Mouse (Mus musculus) MEL (cell line): Measurements from ENCODE around the gene Sipa1l3. TPM values are rescaled to one million over a fixed set of nuclear protein-coding genes. Genes with fewer than 3 reads are reported as not detected.

Experiments used
- DNase-seq: peaks from one replicate; pipeline ENCODE4 v3.0.0; 2011; ENCODE audit warnings: low read depth, low spot score
- H3K27ac ChIP-seq: 2 replicates; pipeline ENCODE4 v1.5.1; 2012; ENCODE audit warnings: low read depth, mild to moderate bottlenecking, control low read depth, low read length, moderate library complexity; ENCODE audit not compliant: control insufficient read depth
- H3K27me3 ChIP-seq, 2 experiments: fragments of 150-350 bp in 1 of 2; sonication (generic) in 1 of 2; 2 replicates each; pipeline ENCODE4 v1.6.1; 2012; ENCODE audit warnings: low read length in 2 of 2, mild to moderate bottlenecking in 2 of 2, improper control_type of control experiment in 1 of 2, moderate library complexity in 1 of 2; ENCODE audit not compliant: insufficient read depth in 2 of 2, control insufficient read depth in 1 of 2
- H3K36me3 ChIP-seq, 2 experiments: 2 replicates each; pipeline ENCODE4 v1.6.1; 2012 to 2014; ENCODE audit warnings: low read length in 2 of 2, improper control_type of control experiment in 1 of 2, inconsistent platforms in 1 of 2, mild to moderate bottlenecking in 1 of 2; ENCODE audit not compliant: insufficient read depth in 2 of 2, control insufficient read depth in 1 of 2
- H3K4me1 ChIP-seq, 2 experiments: fragments of 150-350 bp in 1 of 2; sonication (generic) in 1 of 2; 2 replicates each; pipeline ENCODE4 v1.6.1; 2012; ENCODE audit warnings: low read length in 2 of 2, improper control_type of control experiment in 1 of 2, mild to moderate bottlenecking in 1 of 2; ENCODE audit not compliant: insufficient read depth in 2 of 2, control insufficient read depth in 1 of 2
- H3K4me3 ChIP-seq, 2 experiments: fragments of 150-350 bp in 1 of 2; sonication (generic) in 1 of 2; 2 replicates each; pipeline ENCODE4 v1.5.1; 2012; ENCODE audit warnings: low read depth in 2 of 2, low read length in 2 of 2, mild to moderate bottlenecking in 2 of 2, moderate library complexity in 2 of 2, control low read depth in 1 of 2, improper control_type of control experiment in 1 of 2; ENCODE audit not compliant: control insufficient read depth in 1 of 2, insufficient read depth in 1 of 2
- H3K79me2 ChIP-seq: 2 replicates; pipeline ENCODE4 v1.6.1; 2012; ENCODE audit warnings: mild to moderate bottlenecking, low read length, moderate library complexity; ENCODE audit not compliant: control insufficient read depth, poor library complexity, insufficient read depth
- H3K9ac ChIP-seq: 2 replicates; pipeline ENCODE4 v1.6.1; 2012; ENCODE audit warnings: low read depth, mild to moderate bottlenecking, control low read depth, low read length, moderate library complexity; ENCODE audit not compliant: control insufficient read depth, poor library complexity, severe bottlenecking
- H3K9me3 ChIP-seq: fragments of 150-350 bp; sonication (generic); replicated peaks from 2 replicates; pipeline ENCODE4 v1.6.1; 2012; ENCODE audit warnings: mild to moderate bottlenecking, low read length, improper control_type of control experiment, moderate library complexity; ENCODE audit not compliant: insufficient read depth
- BHLHE40 ChIP-seq: IDR thresholded peaks from 2 replicates; pipeline ENCODE4 v1.6.1; 2012; ENCODE audit warnings: low read depth, mild to moderate bottlenecking, inconsistent platforms, low read length, improper control_type of control experiment, borderline replicate concordance
- CHD2 ChIP-seq: IDR thresholded peaks from 2 replicates; pipeline ENCODE4 v1.6.1; 2011; ENCODE audit warnings: low read length, improper control_type of control experiment
- CTCF ChIP-seq, 3 experiments: IDR thresholded peaks in 2 of 3; conservative IDR thresholded peaks in 1 of 3; 2 replicates each; pipeline ENCODE4 v1.5.1; 2011 to 2012; ENCODE audit warnings: low read length in 3 of 3, low read depth in 2 of 3, mild to moderate bottlenecking in 2 of 3, improper control_type of control experiment in 1 of 3, inconsistent platforms in 1 of 3, mixed read lengths in 1 of 3, moderate library complexity in 1 of 3; ENCODE audit not compliant: control insufficient read depth in 1 of 3, insufficient read depth in 1 of 3, poor library complexity in 1 of 3, severe bottlenecking in 1 of 3
- E2F4 ChIP-seq: IDR thresholded peaks from 2 replicates; pipeline ENCODE4 v1.6.1; 2011; ENCODE audit warnings: low read depth, low read length, improper control_type of control experiment, borderline replicate concordance
- ELF1 ChIP-seq: IDR thresholded peaks from 2 replicates; pipeline ENCODE4 v1.6.1; 2014; ENCODE audit warnings: low read depth, mild to moderate bottlenecking, inconsistent platforms, low read length, improper control_type of control experiment, moderate library complexity
- ETS1 ChIP-seq: IDR thresholded peaks from 2 replicates; pipeline ENCODE4 v1.6.1; 2012; ENCODE audit warnings: low read depth, mild to moderate bottlenecking, inconsistent platforms, low read length, improper control_type of control experiment, moderate library complexity
- GABPA ChIP-seq: IDR thresholded peaks from 2 replicates; pipeline ENCODE4 v1.6.1; 2012; ENCODE audit warnings: low read depth, mild to moderate bottlenecking, inconsistent platforms, low read length, improper control_type of control experiment, moderate library complexity
- JUND ChIP-seq: IDR thresholded peaks from 2 replicates; pipeline ENCODE4 v1.6.1; 2011; ENCODE audit warnings: low read depth, mild to moderate bottlenecking, improper control_type of control experiment, low read length
- KAT2A ChIP-seq: conservative IDR thresholded peaks from 2 replicates; pipeline ENCODE4 v1.6.1; 2012; ENCODE audit warnings: low read depth, low read length, improper control_type of control experiment, inconsistent platforms
- MAFK ChIP-seq: IDR thresholded peaks from 2 replicates; pipeline ENCODE4 v1.6.1; 2011; ENCODE audit warnings: low read depth, mild to moderate bottlenecking, low read length, improper control_type of control experiment, borderline replicate concordance
- MAZ ChIP-seq: IDR thresholded peaks from 2 replicates; pipeline ENCODE4 v1.6.1; 2012; ENCODE audit warnings: low read depth, mild to moderate bottlenecking, inconsistent platforms, low read length, improper control_type of control experiment
- MEF2A ChIP-seq: IDR thresholded peaks from 2 replicates; pipeline ENCODE4 v1.6.1; 2014; ENCODE audit warnings: low read depth, mild to moderate bottlenecking, inconsistent platforms, low read length, improper control_type of control experiment; ENCODE audit not compliant: poor library complexity, insufficient replicate concordance, severe bottlenecking; ENCODE audit errors: extremely low read depth
- MXI1 ChIP-seq: IDR thresholded peaks from 2 replicates; pipeline ENCODE4 v1.6.1; 2011; ENCODE audit warnings: mild to moderate bottlenecking, low read depth, low read length, improper control_type of control experiment
- MYB ChIP-seq: IDR thresholded peaks from 2 replicates; pipeline ENCODE4 v1.6.1; 2011; ENCODE audit warnings: mild to moderate bottlenecking, low read depth, low read length, improper control_type of control experiment
- MYC ChIP-seq: IDR thresholded peaks from 2 replicates; pipeline ENCODE4 v1.6.1; 2011; ENCODE audit warnings: low read depth, mild to moderate bottlenecking, low read length, improper control_type of control experiment, moderate library complexity
- POLR2AphosphoS5 ChIP-seq: IDR thresholded peaks from 2 replicates; pipeline ENCODE4 v1.6.1; 2012; ENCODE audit warnings: low read depth, borderline replicate concordance, mild to moderate bottlenecking, inconsistent platforms, low read length, moderate library complexity, mixed read lengths
- RAD21 ChIP-seq: IDR thresholded peaks from 2 replicates; pipeline ENCODE4 v1.6.1; 2011; ENCODE audit warnings: mild to moderate bottlenecking, low read depth, low read length, improper control_type of control experiment
- SIN3A ChIP-seq: IDR thresholded peaks from 2 replicates; pipeline ENCODE4 v1.6.1; 2012; ENCODE audit warnings: low read length, improper control_type of control experiment, inconsistent platforms
- SMC3 ChIP-seq: IDR thresholded peaks from 2 replicates; pipeline ENCODE4 v1.6.1; 2011; ENCODE audit warnings: low read depth, low read length, improper control_type of control experiment
- TAL1 ChIP-seq: IDR thresholded peaks from 2 replicates; pipeline ENCODE4 v1.6.1; 2012; ENCODE audit warnings: mild to moderate bottlenecking, inconsistent platforms, low read length, moderate library complexity, mixed read lengths
- TBP ChIP-seq: IDR thresholded peaks from 2 replicates; pipeline ENCODE4 v1.8.0; 2011; ENCODE audit warnings: low read depth, low read length, improper control_type of control experiment
- TCF12 ChIP-seq: IDR thresholded peaks from 2 replicates; pipeline ENCODE4 v1.6.1; 2014; ENCODE audit warnings: low read depth, mild to moderate bottlenecking, inconsistent platforms, low read length, improper control_type of control experiment, moderate library complexity
- UBTF ChIP-seq: IDR thresholded peaks from 2 replicates; pipeline ENCODE4 v1.6.1; 2012; ENCODE audit warnings: low read depth, mild to moderate bottlenecking, inconsistent platforms, low read length, improper control_type of control experiment, moderate library complexity, borderline replicate concordance; ENCODE audit not compliant: insufficient read depth
- USF1 ChIP-seq: IDR thresholded peaks from 2 replicates; pipeline ENCODE4 v1.6.1; 2014; ENCODE audit warnings: low read depth, mild to moderate bottlenecking, inconsistent platforms, low read length, improper control_type of control experiment, moderate library complexity
- USF2 ChIP-seq, 2 experiments: IDR thresholded peaks; 2 replicates each; pipeline ENCODE4 v1.6.1; 2011 to 2012; ENCODE audit warnings: improper control_type of control experiment in 2 of 2, low read length in 2 of 2, borderline replicate concordance in 1 of 2, inconsistent platforms in 1 of 2, low read depth in 1 of 2, mild to moderate bottlenecking in 1 of 2; ENCODE audit not compliant: insufficient read depth in 1 of 2
- ZNF384 ChIP-seq: IDR thresholded peaks from 2 replicates; pipeline ENCODE4 v1.6.1; 2012; ENCODE audit warnings: low read depth, mild to moderate bottlenecking, inconsistent platforms, low read length, improper control_type of control experiment
- polyA plus RNA-seq, 2 experiments: library from polyadenylated mRNA; stranded (reverse) in 1 of 2; unstranded in 1 of 2; fragments of >175 nt in 1 of 2; fragments of >200 nt in 1 of 2; gene quantifications; 2 replicates each; pipeline versions ENCODE4 v1.2.1 to v1.2.4; 2012; ENCODE audit warnings: low replicate concordance in 2 of 2, low read depth in 1 of 2; ENCODE audit not compliant: insufficient read length in 2 of 2, insufficient read depth in 1 of 2, missing spikeins in 1 of 2
- total RNA-seq: library from RNA; depleted of rRNA; stranded (reverse); fragments of 300-350 nt; gene quantifications from 2 replicates; pipeline ENCODE4 v1.2.3, GENCODE M21; 2012

Sipa1l3 gene
- total and polyA plus RNA-seq, 3 experiments, result 14.9 to 49.4 TPM; not detected in 1

- DNase-seq, result peak; percentile 35
- H3K4me3 ChIP-seq, result 0 out of 4 replicates have a peak overlapping the region, but pooled peaks of 1 of the 2 experiments have one; percentile 2
- TF ChIP-seq UBTF, result no peak
- TF ChIP-seq BHLHE40, result 0 out of 2 replicates have a peak, but pooled peaks have one; percentile 18
- TF ChIP-seq MAZ, result no peak; the same call in 1 of the 2 replicates
- TF ChIP-seq TCF12, result 0 out of 2 replicates have a peak, but pooled peaks have one; percentile 13
- TF ChIP-seq MYC, result no peak
- no peak for TF ChIP-seq USF1
- TF ChIP-seq E2F4, result no peak
- TF ChIP-seq MXI1, result no peak
- TF ChIP-seq GABPA, result no peak
- TF ChIP-seq SIN3A, result 0 out of 2 replicates have a peak, but pooled peaks have one; percentile 18
- TF ChIP-seq MAFK, result no peak
- TF ChIP-seq CHD2, result no peak
- TF ChIP-seq ZNF384, result no peak
- TF ChIP-seq POLR2AphosphoS5, result no peak
- no peak for TF ChIP-seq KAT2A
- no peak for TF ChIP-seq ELF1
- TF ChIP-seq USF2 (IDR thresholded peaks at IDR 0.05; ENCODE audit: borderline replicate concordance in 1 of 2, insufficient read depth in 1 of 2, low read depth in 1 of 2, low read length in 2 of 2), result no peak
- no peak for TF ChIP-seq MEF2A
- no peak for TF ChIP-seq JUND
- no peak for TF ChIP-seq TBP
- no peak for TF ChIP-seq TAL1
- no peak for TF ChIP-seq RAD21
- TF ChIP-seq ETS1, result no peak
- no peak for TF ChIP-seq CTCF (IDR thresholded peaks at IDR 0.05 in 2 of 3, conservative IDR thresholded peaks at IDR 0.05 in 1 of 3; ENCODE audit: control insufficient read depth in 1 of 3, insufficient read depth in 1 of 3, low read depth in 2 of 3, low read length in 3 of 3, poor library complexity in 1 of 3, severe bottlenecking in 1 of 3)
- no peak for TF ChIP-seq SMC3
- TF ChIP-seq MYB, result no peak
- H3K79me2 ChIP-seq, result no peaks in the 10 kb centered on the region
- peaks cover 0 to 35% of the 10 kb centered on the region in 2 experiments; a peak in 2 of 4 replicates for H3K36me3 ChIP-seq
- H3K9ac ChIP-seq, result 0 out of 2 replicates have a peak overlapping the region, but pooled peaks have one; percentile 5
- no peaks in the 10 kb centered on the region for H3K9me3 ChIP-seq
- H3K4me1 ChIP-seq, result peaks cover 20 to 43% of the 10 kb centered on the region in 2 experiments
- H3K27ac ChIP-seq, result peak overlapping the region; percentile 72
- H3K27me3 ChIP-seq, result no peaks in the 10 kb centered on the region
These were observed 126.5 kb downstream of the Sipa1l3 start for GRCm38 (mm10) chr7:29391761-29392512.
